Mouse (Mus musculus) left cerebral cortex, adult 2 months (tissue): Measurements from ENCODE around the gene Ptdss2. TPM values are rescaled to one million over a fixed set of nuclear protein-coding genes. Genes with fewer than 3 reads are reported as not detected.

Source experiments
- DNase-seq, 2 experiments: peaks; one replicate each; pipeline ENCODE4 v3.0.0; 2021 to 2022; ENCODE audit warnings: low spot score in 2 of 2, mixed read lengths in 1 of 2; ENCODE audit errors: extremely low spot score in 1 of 2
- H3K27ac ChIP-seq: fragments of 200-600 bp; 2 replicates; pipeline ENCODE4 v1.8.1; 2022
- H3K4me3 ChIP-seq: fragments of 200-600 bp; 2 replicates; pipeline ENCODE4 v1.8.1; 2022
- CTCF ChIP-seq: fragments of 200-600 bp; IDR thresholded peaks from 2 replicates; pipeline ENCODE4 v1.8.1; 2022; ENCODE audit warnings: antibody characterized with exemption, mild to moderate bottlenecking, moderate library complexity
- intact Hi-C: fragments of 180-260 bp; cut with DNase I; formaldehyde crosslinking; loops from one replicate; pipeline ENCODE4 v1.15.1; 2025
- total RNA-seq, 2 experiments: library from RNA; stranded (reverse); gene quantifications; 2 replicates each; pipeline ENCODE4 v1.2.3; 2021

Ptdss2 gene
- total RNA-seq, 2 experiments from 2014 or later = 46.9 to 51.6 TPM

DNA sequence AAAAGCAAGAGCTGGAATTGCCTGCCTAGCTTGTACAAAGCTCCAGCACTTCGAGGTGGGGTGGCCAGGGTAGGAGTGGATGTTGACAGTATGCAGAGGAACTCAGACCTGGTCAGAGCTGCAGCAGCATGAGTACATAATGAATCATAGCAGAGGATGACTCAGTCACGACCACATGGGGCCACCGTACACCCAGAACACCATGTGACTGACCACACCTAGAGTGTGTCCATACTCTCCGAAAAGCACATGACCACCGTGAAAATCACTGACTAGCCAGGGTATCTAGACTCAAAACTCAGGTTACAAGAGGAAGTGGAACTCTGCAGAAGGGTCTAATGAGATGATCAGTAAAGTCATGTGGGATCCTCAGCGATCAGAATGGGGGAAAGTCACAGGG, 42.7 kb downstream of the Ptdss2 start:
- intact Hi-C loops = no loop called here
- DNase-seq = no peak
- Histone ChIP-seq H3K4me3 (no peak overlapping the region), H3K27ac (no peak overlapping the region)
- TF ChIP-seq CTCF = no peak

- no peak for DNase-seq
- TF ChIP-seq CTCF = no peak
- intact Hi-C loops = no loop called here
- Histone ChIP-seq H3K4me3 (peak overlapping the region; percentile 49), H3K27ac (peak overlapping the region; percentile 55)
Measured at GRCm38 (mm10) chr7:141167901-141168517, 45.8 kb downstream of the Ptdss2 start.

GRCm38 (mm10) chr7:141168518-141168953, 46.4 kb downstream of the Ptdss2 start:
- H3K27ac ChIP-seq = peak overlapping the region; percentile 55
- H3K4me3 ChIP-seq = peak overlapping the region; percentile 49
- intact Hi-C loops = no loop called here
- peak; percentile 43 to 52 for DNase-seq
- TF ChIP-seq CTCF = no peak

DNA sequence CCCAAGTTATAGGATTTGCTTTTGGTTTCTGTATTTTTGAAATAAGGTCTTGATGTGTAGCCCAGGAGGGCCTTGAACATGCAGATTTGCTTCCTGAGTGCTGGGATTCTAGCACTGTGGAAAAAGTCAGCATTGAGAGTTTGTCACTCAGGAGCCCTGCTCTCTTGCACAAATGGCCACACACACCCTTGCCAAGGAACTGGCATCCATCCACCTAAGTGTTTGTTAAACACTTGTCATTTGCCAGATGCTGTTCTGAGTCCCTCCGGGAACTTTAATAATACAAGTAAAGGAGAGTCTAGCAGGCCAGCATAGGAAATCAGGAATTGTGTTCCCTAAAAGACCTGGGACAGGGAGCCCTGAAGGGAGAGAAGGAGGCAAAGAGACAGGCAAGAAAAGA, 47.1 kb downstream of the Ptdss2 start:
- intact Hi-C loops = no loop called here
- Histone ChIP-seq H3K27ac (peak overlapping the region; percentile 40; the same call in 1 of the 2 replicates), H3K4me3 (no peak overlapping the region)

DNA sequence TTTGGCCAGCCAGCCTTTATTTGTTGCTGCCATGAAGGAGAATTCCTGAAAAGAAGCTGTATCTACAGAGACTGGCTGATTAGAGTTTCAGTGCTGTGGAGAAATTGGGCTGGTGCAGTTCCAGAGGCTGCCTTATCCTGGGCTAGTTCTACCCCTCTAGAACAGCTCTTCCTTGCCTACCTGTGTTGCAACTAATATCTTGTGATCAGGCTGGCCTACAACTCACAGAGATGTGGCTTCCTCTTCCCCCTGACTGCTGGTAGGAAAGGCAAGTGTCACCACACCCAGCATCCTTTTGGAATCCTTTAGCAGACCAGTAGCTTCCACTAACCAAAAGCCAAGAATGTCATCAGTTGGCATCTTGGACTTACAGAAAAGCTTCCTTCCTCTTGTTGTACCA, 47.7 kb downstream of the Ptdss2 start:
- DNase-seq = no peak
- H3K27ac ChIP-seq = peak overlapping the region; percentile 40; the same call in 1 of the 2 replicates
- no peak for TF ChIP-seq CTCF
- intact Hi-C loops = loop anchor here (5.0 kb wide), 3 partner anchors 52 to 313 kb away; partner anchors contain the start of genes Bet1l, Gm45785 and Ric8a
- no peak overlapping the region for H3K4me3 ChIP-seq

More for the DNA sequence above, 47.1 kb downstream of the Ptdss2 start:
- DNase-seq = no peak
- TF ChIP-seq CTCF = no peak

GRCm38 (mm10) chr7:141172116-141173006, 50.2 kb downstream of the Ptdss2 start, which contains the start of gene Rnh1:
TSS of gene Rnh1 (minus strand) at chr7:141172857.
- intact Hi-C loops = loop anchor here (2.0 to 5.0 kb wide), 4 partner anchors 42 to 315 kb away; partner anchors contain the start of genes Bet1l, Gm45785 and Ric8a
- DNase-seq = peak; percentile 90 to 92
- H3K4me3 ChIP-seq = peak within 1 kb of the TSS; percentile 78
- no peak; the same call in 1 of the 2 replicates for TF ChIP-seq CTCF
- peak within 1 kb of the TSS; percentile 94 for H3K27ac ChIP-seq

DNA sequence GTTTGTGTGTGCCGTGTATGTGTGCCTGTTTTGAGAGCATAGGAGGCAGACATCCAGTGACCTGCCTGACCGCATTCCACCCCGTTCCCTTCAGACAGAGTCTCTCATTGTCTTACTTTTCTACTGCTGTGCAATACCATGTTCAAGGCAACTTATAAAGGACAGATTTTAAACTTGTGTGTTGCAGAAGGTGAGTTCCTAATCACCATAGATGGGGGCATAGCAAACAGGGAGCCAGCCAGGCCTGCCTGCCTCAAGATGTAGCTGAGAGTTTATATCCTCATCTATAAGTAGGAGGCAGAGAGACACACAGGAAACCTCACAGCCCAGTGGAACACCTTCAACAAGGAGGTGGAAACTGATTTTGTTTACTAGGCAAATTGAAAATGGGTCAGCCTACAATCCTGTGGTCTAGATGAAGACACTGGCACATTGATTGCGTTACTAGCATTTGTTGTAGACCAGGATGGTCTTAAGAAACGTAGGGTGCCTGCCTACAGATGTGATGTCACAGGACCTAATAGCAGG, 51.2 kb downstream of the Ptdss2 start:
- intact Hi-C loops = loop anchor here (2.0 to 5.0 kb wide), 4 partner anchors 43 to 316 kb away; partner anchors contain the start of genes Bet1l, Gm45785 and Ric8a
- peak overlapping the region; percentile 94 for H3K27ac ChIP-seq
- no peak for DNase-seq

DNA sequence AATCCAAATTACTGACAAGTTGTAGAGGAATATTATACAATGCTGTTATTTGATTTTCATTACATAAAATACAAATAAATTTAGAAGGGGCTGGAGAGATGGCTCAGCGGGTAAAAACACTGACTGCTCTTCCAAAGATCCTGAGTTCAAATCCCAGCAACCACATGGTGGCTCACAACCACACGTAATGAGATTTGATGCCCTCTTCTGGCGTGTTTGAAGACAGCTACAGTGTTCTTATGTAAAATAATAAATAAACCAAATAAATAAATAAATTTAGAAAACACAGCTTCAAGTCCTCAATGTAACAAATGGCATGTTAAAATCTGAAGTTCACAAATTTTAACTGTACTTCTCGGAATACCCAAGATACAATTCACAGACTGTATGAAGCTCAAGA, 52.9 kb downstream of the Ptdss2 start:
- TF ChIP-seq CTCF = peak; percentile 8; the same call in 1 of the 2 replicates
- no peak overlapping the region for H3K4me3 ChIP-seq
- intact Hi-C loops = loop anchor here (5.0 kb wide), 1 partner anchor 268 kb away; no protein-coding TSS in a partner anchor
- DNase-seq = no peak
- H3K27ac ChIP-seq = no peak overlapping the region

More for the DNA sequence above, 51.2 kb downstream of the Ptdss2 start:
- TF ChIP-seq CTCF = no peak
- H3K4me3 ChIP-seq = peak overlapping the region; percentile 78

GRCm38 (mm10) chr7:141176173-141176572, 54.0 kb downstream of the Ptdss2 start:
- intact Hi-C loops = loop anchor here (1.0 to 5.0 kb wide), 3 partner anchors 84 to 331 kb away; partner anchors contain the start of gene Scgb1c1
- no peak overlapping the region for H3K4me3 ChIP-seq
- no peak overlapping the region for H3K27ac ChIP-seq
- peak; percentile 89 for TF ChIP-seq CTCF
- DNase-seq = peak; percentile 82 to 85

- no peak for TF ChIP-seq CTCF
- DNase-seq = no peak
- Histone ChIP-seq H3K27ac (no peak overlapping the region), H3K4me3 (no peak overlapping the region)
- intact Hi-C loops = no loop called here
Measured at GRCm38 (mm10) chr7:141188194-141188593, 66.0 kb downstream of the Ptdss2 start.

- no peak for DNase-seq
- Histone ChIP-seq H3K4me3 (no peak overlapping the region), H3K27ac (no peak overlapping the region)
- no peak for TF ChIP-seq CTCF
- intact Hi-C loops = no loop called here
Measured at GRCm38 (mm10) chr7:141188733-141189132, 66.6 kb downstream of the Ptdss2 start.

DNA sequence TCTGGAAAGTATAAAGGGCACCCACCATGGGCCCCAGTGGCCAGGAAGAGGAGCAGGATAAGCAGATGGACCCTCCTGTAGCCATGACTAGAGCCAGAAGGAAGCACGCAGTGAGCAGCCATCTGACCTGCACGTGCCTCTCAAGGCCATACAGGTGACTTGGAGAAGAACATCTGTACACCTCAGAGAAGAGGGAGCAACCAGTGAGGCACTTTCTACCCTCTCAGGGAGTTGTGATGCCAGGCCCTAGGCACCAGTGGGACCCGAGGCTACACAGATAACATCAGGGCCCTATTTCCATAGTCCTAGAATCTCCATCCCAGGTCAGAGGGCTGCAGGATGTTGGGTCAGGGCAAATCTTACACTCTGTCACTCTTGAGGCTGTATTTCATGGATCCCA, 68.0 kb downstream of the Ptdss2 start:
- intact Hi-C loops = no loop called here
- no peak for TF ChIP-seq CTCF
- H3K4me3 ChIP-seq = no peak overlapping the region
- H3K27ac ChIP-seq = no peak overlapping the region
- no peak for DNase-seq
